Mouse (Mus musculus): Measurements from ENCODE around the gene Lat2.
A peak's percentile ranks its signal among the peaks of the same experiment; 100 is the strongest.

The Lat2 gene

DNA sequence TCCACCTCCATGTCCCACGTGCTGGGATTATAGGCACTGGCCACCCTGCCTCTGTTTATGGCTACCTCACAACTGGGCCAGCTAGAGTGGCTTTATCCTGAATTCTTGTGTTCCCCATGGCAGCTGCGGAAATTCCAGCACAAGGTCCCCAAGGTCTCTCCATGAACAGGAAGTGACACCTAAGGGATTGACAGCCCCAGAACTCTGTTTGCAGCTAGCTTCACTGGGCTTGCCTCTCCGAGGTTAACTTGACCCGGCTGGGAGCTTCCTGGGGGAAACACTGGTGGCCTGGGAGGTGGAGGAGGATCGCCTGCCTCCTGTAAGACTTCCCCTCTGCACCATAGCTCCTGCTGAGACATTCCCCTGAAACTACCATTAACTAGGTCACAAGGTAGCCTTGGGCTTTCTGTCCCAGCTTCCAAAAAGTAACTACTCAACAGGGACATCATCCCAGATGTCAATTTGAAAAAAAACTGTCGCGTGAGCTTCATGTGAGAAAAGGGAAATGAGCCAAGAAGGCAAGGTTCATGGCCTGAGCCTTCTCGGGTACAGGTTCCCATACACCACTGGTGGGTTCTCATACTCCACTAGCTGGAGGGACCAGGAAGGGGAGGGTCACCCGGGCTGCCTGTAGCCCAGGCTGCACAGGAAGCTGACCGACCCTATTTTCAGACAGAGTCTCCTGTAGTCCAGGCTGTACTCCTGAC lies 42.2 kb downstream of the Lat2 start:
- peak; percentile 41 to 77 for DNase-seq (ENCODE audit: inconsistent age in 2 of 2, low spot score in 1 of 2)

GRCm38 (mm10) chr5:134571730-134572507 lies 42.9 kb downstream of the Lat2 start:
- peak; percentile 61 to 88 for DNase-seq (ENCODE audit: inconsistent age in 2 of 2, low spot score in 1 of 2)

DNA sequence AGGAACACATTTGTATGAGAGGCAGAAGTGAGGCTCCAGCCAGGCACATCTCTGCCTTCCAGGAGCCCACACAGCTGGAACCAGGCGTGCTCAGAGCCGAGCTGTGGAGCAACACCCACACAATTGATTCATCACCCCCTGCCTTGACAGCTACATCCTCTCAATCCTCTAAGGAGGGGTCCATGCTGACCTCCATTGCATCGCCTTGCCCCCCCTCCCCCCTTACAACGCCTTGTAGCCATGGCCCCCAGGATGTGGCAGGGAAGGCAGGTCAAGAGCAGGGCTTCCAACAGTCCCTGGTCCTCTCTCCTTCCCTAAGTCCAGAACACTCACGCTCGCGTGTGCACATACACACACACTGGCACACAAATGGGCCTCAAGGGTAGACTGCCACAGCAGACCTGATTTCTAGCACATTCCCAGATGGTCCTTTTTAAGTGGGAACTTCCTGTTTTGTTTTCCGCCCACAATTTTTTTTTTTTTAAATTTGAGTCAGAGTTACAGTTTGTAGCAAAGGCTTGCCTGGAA lies 45.8 kb downstream of the Lat2 start:
- no peak for DNase-seq (ENCODE audit: inconsistent age in 2 of 2, low spot score in 1 of 2)

DNA sequence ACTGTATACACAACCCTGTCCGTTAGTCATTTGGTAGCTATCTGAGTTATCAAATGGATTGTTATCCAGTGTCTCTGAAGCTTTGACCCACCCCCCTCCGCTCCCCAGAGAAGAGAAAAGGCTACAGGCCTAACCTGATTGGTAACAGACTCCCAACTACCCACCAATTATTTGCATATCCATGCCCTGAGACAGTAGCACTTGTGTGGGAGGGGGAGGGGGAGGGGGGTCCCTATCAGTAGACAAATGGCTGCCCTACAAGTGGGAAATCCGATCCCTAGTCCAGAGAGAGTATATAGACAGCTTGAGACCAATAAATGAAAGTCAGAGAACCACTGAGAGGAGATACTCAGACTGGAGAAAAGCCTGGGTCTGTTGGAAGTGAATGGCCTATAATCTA lies 46.8 kb downstream of the Lat2 start:
- DNase-seq (ENCODE audit: inconsistent age in 2 of 2, low spot score in 1 of 2): no peak

- DNase-seq (ENCODE audit: inconsistent age in 2 of 2, low spot score in 1 of 2): no peak
These were observed 47.4 kb downstream of the Lat2 start for GRCm38 (mm10) chr5:134567445-134567844.

GRCm38 (mm10) chr5:134565696-134566095 lies 49.1 kb downstream of the Lat2 start:
- no peak for DNase-seq (ENCODE audit: inconsistent age in 2 of 2, low spot score in 1 of 2)

- DNase-seq (ENCODE audit: inconsistent age in 2 of 2, low spot score in 1 of 2): no peak
These were observed 50.6 kb downstream of the Lat2 start for GRCm38 (mm10) chr5:134564272-134564671.

DNA sequence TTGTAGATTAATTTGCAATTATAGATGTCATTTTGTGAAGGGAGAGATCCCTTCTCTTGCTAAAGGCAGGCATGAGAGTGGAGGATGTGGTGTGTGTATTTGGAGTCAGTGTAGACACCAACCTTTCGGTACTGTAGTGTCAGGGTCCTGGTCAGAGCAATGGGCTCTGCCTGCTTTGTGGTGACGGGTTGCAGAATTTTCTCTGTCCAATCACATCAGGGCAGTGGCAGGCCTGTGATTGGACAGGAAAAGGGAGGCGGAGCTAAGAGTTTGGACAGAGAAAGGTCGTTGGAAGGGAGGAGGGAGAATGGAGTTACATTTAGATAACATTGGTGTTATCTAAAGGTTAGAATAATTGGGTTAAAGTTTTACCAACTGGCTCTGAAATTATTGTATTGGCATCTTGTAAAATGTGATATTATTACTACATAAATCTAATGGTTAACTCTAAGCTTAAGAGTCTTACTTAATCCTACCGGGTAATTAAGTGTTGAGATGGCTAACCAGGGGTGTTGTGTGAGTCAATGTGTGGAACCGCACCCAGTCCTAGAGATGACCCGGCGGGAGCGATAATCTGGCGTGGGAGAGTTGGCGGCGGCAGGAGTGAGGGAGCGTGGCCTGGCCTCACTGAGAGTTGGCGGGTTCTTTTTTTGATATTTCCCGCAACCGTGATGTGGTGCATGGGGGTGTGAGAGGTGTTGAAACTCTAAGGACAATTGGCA lies 54.2 kb downstream of the Lat2 start:
- no peak for DNase-seq (ENCODE audit: inconsistent age in 2 of 2, low spot score in 1 of 2)

DNA sequence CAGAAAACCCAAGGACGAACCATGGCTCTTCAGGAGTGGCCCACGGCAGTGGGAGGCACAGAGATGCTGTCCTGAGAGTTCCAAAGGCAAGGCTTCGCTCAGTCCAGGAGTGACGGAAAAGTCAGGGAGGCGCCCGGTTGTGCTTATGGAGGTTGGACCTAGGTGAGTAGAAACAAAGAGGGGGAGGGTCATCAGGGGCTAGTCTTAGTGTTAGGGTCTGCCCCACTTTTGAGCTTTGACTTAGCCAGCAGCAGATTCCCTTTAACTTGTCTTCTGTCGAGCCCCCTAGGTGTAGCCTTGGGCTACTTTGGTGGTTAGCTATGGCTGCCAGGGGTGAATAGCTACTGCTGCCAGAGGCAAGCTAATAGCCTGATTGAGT lies 54.8 kb downstream of the Lat2 start, which contains the start of gene Syna:
Syna (minus strand) TSS at position 101 of the 379 bp plus-strand sequence.
- DNase-seq (ENCODE audit: inconsistent age in 2 of 2, low spot score in 1 of 2): no peak

DNA sequence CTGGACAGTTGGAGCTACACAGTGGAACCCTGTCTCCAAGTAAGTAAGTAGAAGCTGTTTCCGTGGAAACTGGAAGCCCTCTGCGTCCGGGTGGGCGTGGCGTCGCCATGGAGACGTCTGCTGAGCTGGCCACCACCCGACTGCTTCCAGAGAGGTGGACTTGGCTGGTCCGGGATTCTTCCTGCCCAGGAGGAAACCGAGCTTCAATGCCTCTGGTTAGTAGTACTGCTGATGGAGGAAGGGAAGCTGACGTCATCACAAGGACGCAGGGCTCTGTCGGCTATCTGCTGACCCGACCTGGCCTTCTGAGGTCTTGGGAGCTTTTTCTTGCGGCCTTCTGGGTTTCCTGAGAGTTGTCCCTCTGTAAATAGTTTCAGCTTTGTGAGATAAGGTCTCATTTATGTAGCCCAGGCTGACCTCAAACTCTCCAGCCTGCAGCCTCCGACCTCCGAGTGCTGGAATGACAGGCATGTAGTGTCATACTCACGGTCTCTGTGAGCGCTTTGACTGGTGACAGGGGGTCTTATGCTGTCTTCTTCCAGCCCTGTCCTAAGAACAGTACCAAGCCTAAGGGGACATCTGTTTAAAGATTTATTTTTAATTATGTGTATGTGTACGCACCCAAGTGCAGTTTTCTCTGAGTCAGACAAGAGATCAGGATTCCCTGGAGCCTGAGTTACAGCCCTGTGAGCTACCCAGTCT lies 59.2 kb downstream of the Lat2 start:
- DNase-seq (ENCODE audit: inconsistent age in 2 of 2, low spot score in 1 of 2): peak; percentile 88 to 92

DNA sequence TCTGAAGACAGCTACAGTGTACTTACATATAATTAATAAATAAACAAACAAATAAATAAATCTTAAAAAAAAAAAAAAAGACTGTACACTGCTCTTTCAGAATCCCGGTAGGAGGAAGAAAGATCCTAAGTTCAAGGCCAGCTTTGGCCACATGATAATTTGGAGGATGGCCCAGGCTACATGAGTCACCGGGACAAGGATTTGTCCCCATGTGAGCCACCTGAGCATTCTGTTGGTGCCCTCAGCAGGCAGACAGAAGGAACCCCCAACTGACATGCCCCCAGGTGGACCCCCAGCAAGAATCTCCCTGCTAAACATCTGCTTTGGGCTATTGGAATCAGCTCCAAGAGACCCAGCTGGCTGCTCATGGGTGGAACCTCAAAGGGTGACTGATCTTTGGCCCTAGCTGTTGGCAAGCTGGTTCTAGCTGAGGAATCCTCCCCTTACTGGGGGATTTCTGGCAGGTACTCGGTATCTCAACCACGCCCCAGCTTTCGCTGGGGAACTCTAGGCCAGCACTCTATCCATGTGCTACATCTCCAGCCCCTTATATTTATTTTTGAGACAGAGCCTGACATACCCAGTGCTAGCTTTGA lies 60.8 kb downstream of the Lat2 start:
- DNase-seq (ENCODE audit: inconsistent age in 2 of 2, low spot score in 1 of 2): peak; percentile 84 to 93

- DNase-seq (ENCODE audit: inconsistent age in 2 of 2, low spot score in 1 of 2): peak; percentile 99
These were observed 62.5 kb downstream of the Lat2 start, which contains the start of gene Clip2 for GRCm38 (mm10) chr5:134552110-134552972. Clip2 (minus strand) TSS chr5:134552434.

GRCm38 (mm10) chr5:134551233-134552109 lies 63.4 kb downstream of the Lat2 start:
- DNase-seq (ENCODE audit: inconsistent age in 2 of 2, low spot score in 1 of 2): peak; percentile 65 to 77

DNA sequence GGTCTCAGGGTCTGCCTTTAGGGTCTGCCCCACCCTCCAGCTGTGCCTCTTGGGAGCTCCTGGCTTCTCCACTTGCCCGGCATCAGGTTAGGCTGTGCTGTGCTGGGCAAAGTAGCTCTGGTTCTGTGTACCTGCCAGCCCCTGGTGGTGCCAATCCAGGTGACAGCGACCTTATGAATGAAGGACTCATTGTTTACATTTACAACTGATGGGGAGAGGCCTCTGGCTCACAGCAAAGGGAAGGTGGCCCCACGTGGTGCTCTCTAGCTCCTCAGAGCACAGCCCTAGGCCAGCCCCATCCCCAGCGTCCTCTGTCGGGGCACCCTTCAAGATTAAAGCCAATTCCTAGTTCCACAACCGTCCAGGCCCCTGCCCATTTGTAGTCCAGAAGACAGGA lies 64.0 kb downstream of the Lat2 start:
- no peak for DNase-seq (ENCODE audit: inconsistent age in 2 of 2, low spot score in 1 of 2)

All from adrenal gland, adult (tissue).